Mouse (Mus musculus): ENCODE measurements at regions not wholly inside any gene's neighbourhood (a gene's known extent, or its start where the extent isn't known, plus 50 kb on each side); places are given as distances from the start of the nearest gene placed in this dataset.
"Not testable (repeated sequence)": the region's sequence is repeated elsewhere in the genome, so short reads cannot be mapped to it uniquely, and the experiment has no call there.

DNA sequence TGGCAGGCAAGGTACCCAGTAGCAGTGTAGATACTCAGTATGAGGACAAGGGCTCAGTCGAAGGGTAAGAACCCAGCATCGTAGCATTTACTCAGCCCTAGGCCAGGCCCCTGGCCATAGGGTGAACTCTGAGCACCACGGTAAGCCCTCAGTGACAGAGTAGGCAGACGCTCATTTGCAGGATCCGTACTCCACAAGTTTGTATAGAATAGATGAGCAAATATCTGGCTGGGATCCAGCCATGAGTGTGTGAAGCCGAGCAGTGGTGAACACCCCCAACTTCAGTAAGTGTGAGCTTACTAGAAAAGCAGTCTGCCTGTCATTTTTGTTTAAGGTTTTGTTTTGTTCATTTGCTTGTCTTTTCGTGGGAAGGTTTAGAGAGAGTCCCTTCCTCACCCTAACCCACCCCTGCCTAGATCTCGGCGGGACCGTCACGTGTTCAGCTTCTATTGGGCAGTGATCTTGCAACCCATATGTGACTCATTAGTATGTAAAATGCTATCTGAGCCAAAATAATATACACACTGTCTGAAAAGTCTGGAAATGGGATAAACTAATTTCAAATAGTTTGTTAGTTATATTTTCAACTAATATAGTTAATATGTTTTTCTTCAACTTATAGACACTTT is 76.3 kb downstream of the Gm5447 start:
- intact Hi-C loops (cut with DNase I; ENCODE audit: low total_unique reads), result no loop called here
- no peak for DNase-seq

DNA sequence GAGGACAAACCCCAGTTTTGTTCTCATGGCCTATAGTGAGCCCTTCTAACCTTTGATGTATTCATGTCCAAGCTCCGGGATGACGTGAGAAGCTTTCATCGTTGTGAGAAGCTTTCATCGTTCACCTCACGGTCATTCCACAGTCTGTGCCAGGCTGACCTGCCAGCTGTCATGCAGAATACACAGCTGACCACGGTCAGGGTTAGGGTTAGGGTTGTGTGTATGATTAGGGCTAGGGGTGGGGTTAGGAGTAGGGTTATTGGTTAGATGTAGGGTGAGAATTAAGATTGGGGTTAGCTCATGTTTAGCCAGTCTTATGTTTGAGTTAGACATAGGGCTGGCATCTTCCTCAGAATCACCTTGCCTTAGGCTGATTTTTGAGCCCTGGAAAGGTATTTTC is 77.6 kb downstream of the Gm5447 start:
- intact Hi-C loops (cut with DNase I; ENCODE audit: low total_unique reads); DNase-seq: not testable (repeated sequence)

DNA sequence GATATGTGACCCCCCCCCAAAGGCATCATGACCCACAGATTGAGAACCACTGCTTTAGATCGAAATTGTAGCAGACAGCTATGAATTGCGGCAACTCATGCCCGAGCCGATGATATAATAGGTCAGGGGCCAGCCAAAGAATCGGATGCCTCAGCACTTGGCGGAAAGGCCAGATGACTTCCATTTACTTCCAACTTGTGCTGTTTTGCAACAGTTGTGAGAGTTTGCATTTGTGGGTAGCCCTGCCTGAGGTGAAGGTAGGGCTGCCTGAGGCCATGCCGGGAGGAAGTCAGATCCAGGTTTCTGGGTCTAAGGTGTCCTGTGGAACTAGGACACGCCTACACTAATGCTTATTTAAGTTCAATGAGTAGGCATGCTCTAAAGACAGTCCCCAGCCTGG is 80.4 kb downstream of the Gm5447 start:
- intact Hi-C loops (cut with DNase I; ENCODE audit: low total_unique reads), result no loop called here
- DNase-seq, result no peak

DNA sequence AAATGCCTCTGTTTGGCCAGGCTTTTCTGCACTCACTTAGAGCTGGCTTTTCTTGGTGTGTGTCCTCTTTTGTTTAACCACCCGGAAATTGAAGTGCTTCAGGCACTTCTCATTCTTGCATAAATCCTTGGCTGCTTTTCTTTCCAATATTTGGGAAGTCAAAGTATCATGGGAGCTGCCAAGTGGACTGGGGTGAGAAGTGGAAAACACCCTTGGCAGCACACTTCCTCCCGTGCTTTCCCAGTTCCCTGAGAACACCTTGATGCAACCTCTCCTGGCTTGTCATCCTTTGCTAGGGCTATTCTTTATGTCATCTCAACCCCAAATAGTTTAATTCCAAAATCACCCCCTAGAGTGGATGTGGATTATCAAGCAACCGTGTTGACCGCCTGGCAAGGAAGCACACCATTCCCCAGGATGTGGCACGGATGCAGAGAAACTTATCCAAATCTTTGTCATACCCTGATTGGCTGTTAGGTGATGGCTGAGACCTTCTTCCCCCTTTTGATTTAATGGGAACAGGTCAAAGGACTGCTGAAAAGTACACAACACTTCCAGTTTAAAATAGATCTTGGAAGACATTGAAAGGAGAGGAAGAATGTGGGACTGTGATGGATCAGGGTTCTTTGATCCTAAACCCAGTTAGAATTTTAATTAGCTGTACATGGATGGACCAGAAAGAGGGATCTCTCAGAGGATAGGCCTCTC is 81.5 kb downstream of the Gm5447 start:
- no peak for DNase-seq
- intact Hi-C loops (cut with DNase I; ENCODE audit: low total_unique reads), result no loop called here

DNA sequence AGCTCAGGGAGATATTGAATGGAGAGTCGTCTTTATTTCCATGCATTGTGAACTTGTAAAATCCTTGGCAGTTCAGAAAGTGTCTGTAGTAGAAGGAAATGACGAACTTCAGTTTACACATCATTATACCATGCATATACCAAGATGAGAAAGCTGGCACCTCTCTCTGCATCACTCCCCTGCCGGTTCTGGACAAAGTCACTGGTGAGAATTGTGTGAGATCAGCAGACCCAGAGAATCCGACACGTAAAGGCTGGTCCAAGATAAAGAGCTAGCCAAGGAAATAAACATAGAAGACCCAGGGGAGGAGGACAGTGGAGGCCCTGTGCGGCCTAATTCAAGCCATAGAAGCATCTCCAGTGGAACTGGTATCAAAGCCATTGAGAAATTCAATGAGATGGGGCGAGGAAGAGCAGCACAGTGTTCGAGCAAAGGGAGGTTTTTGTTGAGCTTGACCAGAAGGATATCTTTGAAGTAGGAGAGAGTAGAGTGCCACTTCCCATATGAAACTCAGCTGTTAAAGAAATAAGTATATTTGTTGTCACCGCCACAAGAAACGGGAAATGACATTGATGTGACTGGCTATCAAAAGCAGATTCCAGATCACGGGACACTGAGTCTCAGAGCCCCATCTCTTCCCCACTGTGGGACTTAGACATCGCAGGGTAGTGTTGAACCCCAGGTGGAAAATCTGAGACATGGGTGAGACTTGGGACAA is 82.3 kb downstream of the Gm5447 start:
- DNase-seq, result no peak
- intact Hi-C loops (cut with DNase I; ENCODE audit: low total_unique reads), result no loop called here

DNA sequence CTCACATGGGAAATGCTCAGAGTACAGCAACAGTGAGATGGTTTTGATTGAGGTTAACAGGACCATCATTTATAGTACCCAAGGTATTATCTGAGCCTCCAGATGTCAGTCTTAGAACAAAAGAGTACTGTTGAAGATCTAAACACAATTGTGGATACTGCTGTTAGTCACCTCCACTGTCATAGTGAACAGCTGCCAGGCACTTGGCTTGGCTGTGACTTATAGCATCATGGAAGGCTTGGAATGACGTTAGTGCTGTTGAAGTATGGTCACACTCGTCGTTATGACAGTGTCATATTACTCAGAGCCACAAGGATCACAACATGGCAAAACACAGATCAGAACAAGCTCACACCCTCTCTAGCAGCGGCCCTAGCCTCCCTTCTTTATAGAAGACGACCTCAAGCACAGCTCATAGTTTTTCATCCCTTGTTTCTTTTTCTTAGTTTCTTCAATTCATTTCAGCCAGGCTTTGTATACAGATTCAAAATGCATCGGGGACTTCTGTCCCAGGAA is 87.0 kb downstream of the Gm5447 start:
- DNase-seq, result no peak
- intact Hi-C loops (cut with DNase I; ENCODE audit: low total_unique reads), result no loop called here

DNA sequence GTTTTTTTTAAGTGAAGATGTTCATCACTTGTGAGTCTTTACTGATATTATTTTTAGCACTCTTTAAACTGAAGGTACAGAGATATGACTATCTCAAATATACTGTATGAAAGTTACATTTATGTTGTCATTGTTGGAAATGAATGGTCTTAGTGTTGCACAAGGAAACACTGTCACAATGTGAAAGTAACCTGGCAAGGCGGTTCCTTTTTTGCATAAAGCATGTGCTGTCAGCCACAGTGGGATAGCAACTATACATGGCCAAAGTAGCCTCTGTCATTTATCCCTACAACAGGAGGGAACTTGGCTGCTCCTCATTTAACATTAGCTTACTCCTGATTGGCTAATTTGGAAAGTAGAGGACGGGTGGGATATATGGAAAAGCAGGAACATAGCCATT is 94.3 kb downstream of the Gm5447 start:
- intact Hi-C loops (cut with DNase I; ENCODE audit: low total_unique reads), result no loop called here
- DNase-seq, result no peak

DNA sequence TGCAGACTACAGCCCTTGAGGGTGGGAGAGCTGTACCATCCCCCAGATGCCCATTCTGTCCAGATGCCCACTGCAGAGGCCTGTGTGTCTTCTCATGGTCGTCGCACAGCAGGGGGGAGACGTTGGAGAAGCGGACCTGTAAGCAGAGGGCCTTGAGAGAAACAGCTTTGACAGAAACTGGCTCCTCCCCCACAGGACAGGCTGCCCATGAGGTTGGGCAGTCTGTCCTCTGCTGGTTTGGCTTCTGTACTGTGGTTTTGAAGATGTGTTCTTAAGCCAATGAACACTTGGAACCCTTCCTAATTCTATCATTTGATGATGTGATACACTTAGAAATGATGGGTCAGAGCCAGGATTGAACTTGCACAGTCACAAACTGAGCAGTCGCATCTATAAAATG is 102.5 kb downstream of the Gm5447 start:
- intact Hi-C loops (cut with DNase I; ENCODE audit: low total_unique reads), result no loop called here

DNA sequence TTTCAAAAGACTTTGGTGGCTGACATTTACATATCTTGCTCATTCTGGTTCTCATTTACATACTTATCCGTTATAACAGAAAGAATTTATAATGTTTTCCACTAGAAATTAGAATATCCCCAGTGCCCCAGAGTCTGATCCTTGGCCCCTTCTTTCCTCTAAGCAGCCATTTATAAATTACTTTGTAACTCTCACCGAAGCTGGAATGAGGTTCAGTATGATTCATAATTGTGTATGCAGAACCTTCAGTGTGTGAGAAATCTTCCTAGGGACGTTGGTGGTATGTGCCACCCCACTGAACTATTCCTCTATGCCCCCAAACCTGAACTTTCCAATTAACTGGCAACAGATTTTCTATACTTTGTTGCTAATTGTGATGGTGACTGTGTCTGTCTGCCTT is 104.7 kb downstream of the Gm5447 start:
- no peak for DNase-seq
- intact Hi-C loops (cut with DNase I; ENCODE audit: low total_unique reads), result no loop called here

More for the DNA sequence above, 102.5 kb downstream of the Gm5447 start:
- no peak for DNase-seq

DNA sequence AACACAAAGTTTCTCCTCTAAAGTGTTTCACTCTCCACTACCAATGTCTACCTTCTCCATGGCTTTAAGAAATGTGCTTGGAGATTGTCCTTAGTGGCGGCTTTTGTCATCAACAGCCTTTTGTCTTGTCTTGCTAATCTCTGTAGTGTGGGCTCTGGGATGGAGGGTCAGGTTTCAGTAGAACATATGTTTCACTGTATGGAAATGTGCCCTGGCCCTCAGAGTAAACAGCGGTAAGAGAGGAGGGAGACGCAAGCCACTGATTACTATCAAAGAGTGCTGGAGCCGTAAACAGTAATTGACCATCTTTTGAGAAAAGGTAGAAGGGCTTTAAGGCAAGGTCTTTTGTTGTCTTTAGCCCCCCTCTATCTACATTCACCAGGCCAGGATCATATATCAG is 106.2 kb downstream of the Gm5447 start:
- DNase-seq, result no peak
- intact Hi-C loops (cut with DNase I; ENCODE audit: low total_unique reads), result loop anchor here (5.0 kb wide), 1 partner anchor 537 kb away; no protein-coding TSS in a partner anchor

DNA sequence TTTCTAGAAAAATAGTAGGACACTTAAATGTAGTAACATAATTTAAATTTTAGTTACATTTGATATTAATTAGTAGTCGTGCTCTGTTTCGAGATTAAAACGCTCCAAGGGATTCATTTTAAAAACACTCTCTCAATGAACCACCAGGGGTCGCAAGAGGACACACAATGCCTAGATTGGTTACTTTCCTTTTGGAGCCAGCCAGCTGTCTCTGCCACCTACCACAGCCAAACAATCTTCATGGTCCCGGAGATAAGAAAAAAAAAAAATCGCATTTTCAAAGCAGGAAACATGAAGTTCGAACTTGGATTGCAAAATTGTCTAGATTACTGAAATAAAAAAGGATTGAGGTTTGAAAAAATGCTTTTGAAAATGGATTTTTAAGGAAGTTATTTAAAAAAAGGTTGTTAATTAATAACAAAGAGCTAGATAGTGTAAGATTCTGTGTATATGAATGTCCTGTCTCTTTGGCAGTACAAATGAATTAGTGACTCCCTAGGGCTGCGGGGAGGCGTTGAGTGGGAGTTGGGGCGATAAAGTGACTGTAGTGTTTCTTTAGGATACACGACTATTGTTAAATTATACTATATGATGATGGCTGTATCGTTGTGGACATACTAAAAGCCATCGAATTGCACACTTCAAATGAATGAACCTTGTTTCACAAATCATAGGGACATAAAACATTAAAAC is 108.6 kb downstream of the Gm5447 start:
- intact Hi-C loops (cut with DNase I; ENCODE audit: low total_unique reads), result loop anchor here (5.0 kb wide), 1 partner anchor 535 kb away; no protein-coding TSS in a partner anchor
- peak; percentile 29 for DNase-seq

DNA sequence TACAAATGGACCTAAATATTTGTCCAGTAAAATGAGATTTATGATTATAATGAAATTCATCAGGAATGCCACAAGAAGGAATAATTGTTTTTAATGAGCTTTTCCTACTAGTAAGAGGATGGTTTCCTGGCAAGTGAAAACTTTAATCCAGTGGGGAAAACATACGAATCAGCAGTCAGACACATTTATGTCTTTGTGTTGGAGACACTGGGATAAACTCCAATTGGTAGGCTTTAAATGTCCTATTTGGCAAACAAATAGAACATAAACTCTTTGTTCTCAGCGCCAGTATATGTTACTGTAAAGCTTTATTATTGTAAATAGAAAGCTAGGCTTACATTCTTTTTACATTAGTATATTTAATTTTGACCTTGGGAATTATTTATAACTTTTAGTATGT is 127.0 kb downstream of the Gm5447 start:
- intact Hi-C loops (cut with DNase I; ENCODE audit: low total_unique reads), result no loop called here
- no peak for DNase-seq

DNA sequence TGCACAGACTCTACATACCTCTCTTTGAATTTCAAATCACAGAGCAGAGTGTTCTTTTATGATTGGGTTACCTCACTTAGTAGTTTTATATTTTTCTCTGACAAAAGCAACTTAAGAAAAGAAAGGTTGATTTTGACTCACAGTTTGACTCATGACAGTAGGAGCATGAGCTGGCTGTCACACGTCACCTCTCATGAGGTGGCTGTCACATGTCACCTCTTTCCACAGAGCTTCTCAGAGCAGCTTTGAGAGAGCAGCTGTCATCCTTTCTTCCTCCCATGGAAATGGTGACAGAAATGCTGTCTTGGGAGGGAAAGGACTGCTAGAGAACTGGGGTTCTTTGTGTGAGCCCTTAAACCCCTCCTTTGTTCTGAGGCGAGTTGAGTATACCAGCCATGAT is 133.4 kb downstream of the Gm5447 start:
- intact Hi-C loops (cut with DNase I; ENCODE audit: low total_unique reads), result no loop called here
- no peak for DNase-seq

DNA sequence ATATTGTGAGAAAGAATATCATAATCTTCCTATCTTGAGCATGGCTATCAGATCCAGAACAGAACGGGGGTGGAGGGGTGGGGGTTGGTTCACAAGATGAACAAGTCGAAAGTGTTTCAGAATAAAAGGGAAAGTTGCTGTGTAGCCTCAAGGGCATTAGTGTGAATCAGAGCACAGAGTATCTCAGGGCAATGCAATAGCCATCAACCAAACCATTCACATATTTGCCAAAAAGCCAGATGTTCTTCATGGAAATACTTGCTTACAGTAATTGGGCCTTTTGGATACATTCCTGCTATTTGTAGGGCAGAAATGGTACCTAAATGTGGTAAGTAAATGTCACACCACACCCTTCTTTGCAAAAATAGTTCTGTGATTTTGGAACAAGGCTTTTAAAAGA is 135.2 kb downstream of the Gm5447 start:
- DNase-seq, result no peak
- intact Hi-C loops (cut with DNase I; ENCODE audit: low total_unique reads), result no loop called here

DNA sequence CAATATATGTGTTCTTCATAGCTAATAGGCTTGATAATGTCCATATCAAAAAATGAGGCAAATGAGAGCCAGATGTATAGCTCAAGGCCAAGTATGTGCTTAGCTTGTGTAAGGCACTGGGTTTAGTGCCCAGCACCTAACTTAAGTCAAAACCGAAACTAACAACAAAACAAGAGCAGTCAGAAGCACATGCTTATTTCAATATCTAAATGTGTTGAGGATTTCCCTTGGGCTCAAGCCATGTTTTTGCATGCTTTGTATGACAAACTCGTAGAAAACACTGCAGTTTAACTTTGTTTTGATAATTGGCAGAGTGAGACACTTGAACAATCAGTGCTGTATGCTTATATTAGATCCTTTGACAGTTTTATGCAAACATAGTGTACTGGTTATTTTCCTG is 148.7 kb downstream of the Gm5447 start:
- intact Hi-C loops (cut with DNase I; ENCODE audit: low total_unique reads), result no loop called here
- DNase-seq, result no peak

DNA sequence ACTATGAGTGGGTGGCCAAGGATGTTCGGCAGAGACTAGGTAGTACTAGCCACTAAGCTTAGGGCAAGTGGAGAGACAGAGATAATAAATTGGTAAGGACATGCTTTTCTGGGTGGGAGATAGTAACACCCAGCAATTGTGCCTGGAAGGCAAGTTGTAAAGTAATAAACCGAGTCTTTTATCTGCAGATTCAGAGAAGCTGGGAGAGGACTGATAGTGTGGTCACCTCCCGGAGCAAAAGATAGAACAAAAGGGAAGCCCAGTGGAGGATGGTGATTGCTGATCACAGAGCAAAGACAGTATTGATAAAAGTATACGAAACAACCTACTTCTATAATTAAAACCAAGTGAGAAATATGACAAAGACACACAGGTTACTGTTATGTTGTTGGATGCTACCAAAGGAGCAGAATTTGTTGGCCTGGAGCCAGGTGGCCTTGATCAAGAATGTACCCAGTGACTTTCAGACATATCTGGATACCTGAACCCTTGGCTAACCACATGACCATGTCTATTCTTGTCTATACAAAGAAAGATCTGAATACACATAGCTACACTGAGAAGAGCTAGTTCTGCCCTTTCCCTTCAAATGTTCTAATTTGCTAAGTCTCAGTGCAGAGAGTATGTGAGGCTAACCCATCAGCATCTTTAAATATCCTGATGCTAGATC is 150.7 kb downstream of the Gm5447 start:
- DNase-seq, result no peak
- intact Hi-C loops (cut with DNase I; ENCODE audit: low total_unique reads), result no loop called here

DNA sequence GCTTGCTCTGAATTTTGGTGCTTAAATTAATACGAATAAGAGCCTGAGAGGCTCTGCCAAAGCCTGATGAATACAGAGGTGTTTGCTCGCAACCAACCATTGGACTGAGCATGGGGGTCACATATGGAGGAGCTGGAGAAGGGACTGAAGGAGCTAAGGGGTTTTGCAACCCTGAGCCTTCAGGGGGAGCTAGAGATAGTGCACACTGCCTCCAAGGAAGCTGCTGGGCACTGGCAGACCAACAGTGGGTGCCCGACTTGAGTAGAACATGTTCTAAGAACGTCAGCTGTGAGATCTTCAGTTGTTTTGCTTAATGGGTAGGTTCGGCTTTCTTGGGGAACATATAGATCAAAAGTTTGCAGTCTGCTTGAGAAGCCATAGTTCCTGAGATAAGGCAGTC is 158.5 kb downstream of the Gm5447 start:
- intact Hi-C loops (cut with DNase I; ENCODE audit: low total_unique reads), result no loop called here
- no peak for DNase-seq

DNA sequence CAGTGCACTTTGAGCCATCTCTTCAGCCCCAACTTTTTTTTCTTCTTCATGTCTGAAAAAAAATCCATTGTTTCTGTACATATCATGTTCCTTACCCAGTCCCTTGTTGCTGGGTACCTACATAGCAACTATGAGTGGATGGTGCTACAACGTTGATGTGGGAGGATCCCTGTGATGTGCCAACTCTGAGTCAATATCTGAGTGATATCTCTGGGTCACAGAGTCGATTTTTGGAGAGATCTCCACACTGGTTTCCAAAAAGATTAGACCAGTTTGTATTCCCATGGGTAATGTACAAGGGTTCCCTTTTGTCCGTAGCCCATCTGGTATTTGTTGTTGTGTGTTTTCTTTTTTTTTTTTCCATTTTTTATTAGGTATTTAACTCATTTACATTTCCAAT is 165.7 kb downstream of the Gm5447 start:
- DNase-seq, result no peak
- intact Hi-C loops (cut with DNase I; ENCODE audit: low total_unique reads), result no loop called here

DNA sequence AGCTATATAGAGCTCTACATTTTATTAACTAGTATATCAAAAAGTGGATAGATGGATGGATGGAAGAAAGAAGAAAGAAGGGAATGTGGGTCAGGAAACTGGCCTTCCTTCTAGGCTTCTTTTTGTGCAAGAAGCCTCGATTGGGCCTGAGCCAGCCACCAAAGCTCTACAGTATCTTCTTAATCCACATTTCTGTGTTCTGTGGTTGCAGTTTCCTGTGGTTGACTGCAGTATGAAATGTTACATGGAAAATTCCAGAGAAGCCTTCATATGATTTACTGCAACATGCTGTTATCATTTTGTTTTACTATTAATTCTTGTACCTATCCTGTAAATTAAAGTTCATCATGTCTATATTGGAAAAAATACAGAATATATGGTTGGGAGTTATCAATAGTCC is 173.3 kb downstream of the Gm5447 start:
- DNase-seq, result no peak
- intact Hi-C loops (cut with DNase I; ENCODE audit: low total_unique reads), result no loop called here

DNA sequence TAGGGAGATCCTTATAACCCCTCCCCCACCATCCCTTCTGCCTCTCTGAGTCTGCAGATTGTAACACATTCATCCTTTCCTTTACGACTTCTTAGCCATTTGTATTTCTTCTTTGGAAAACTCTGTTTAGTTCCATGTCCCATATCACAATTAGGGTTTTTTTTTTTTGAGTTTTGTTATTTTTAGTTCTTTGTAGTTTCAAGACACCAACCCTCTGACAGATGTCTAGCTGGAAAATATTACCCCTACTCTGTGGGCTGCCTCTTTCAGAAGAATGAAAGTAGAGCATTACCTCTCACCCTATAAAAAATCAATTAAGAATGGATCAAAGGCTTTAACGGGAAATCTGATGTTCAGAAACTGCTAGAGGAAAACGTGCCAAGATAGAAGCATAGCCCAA is 180.1 kb downstream of the Gm5447 start:
- no peak for DNase-seq
- intact Hi-C loops (cut with DNase I; ENCODE audit: low total_unique reads), result no loop called here
